Mouse (Mus musculus): ENCODE measurements at regions not wholly inside any gene's neighbourhood (a gene's known extent, or its start where the extent isn't known, plus 50 kb on each side); places are given as distances from the start of the nearest gene placed in this dataset.

GRCm38 (mm10) chr8:15313481-15313880 lies 267.6 kb upstream of the BB014433 start:
- TF ChIP-seq CTCF (IDR thresholded peaks at IDR 0.05; ENCODE audit: borderline replicate concordance, insufficient read depth, low read length) (no peak), POLR2A (IDR thresholded peaks at IDR 0.05; ENCODE audit: low read depth, low read length) (no peak)
